Mouse (Mus musculus) MEL (cell line): ENCODE data around the gene Cmtm6. TPM values are rescaled to one million over a fixed set of nuclear protein-coding genes. Genes with fewer than 3 reads are reported as not detected.

ENCODE experiments used
- DNase-seq: peaks from one replicate; pipeline ENCODE4 v3.0.0; 2011; ENCODE audit warnings: low read depth, low spot score
- H3K27ac ChIP-seq: 2 replicates; pipeline ENCODE4 v1.5.1; 2012; ENCODE audit warnings: low read depth, mild to moderate bottlenecking, control low read depth, low read length, moderate library complexity; ENCODE audit not compliant: control insufficient read depth
- H3K27me3 ChIP-seq, 2 experiments: fragments of 150-350 bp in 1 of 2; sonication (generic) in 1 of 2; 2 replicates each; pipeline ENCODE4 v1.6.1; 2012; ENCODE audit warnings: low read length in 2 of 2, mild to moderate bottlenecking in 2 of 2, improper control_type of control experiment in 1 of 2, moderate library complexity in 1 of 2; ENCODE audit not compliant: insufficient read depth in 2 of 2, control insufficient read depth in 1 of 2
- H3K36me3 ChIP-seq, 2 experiments: 2 replicates each; pipeline ENCODE4 v1.6.1; 2012 to 2014; ENCODE audit warnings: low read length in 2 of 2, improper control_type of control experiment in 1 of 2, inconsistent platforms in 1 of 2, mild to moderate bottlenecking in 1 of 2; ENCODE audit not compliant: insufficient read depth in 2 of 2, control insufficient read depth in 1 of 2
- H3K4me1 ChIP-seq, 2 experiments: fragments of 150-350 bp in 1 of 2; sonication (generic) in 1 of 2; 2 replicates each; pipeline ENCODE4 v1.6.1; 2012; ENCODE audit warnings: low read length in 2 of 2, improper control_type of control experiment in 1 of 2, mild to moderate bottlenecking in 1 of 2; ENCODE audit not compliant: insufficient read depth in 2 of 2, control insufficient read depth in 1 of 2
- H3K4me3 ChIP-seq, 2 experiments: fragments of 150-350 bp in 1 of 2; sonication (generic) in 1 of 2; 2 replicates each; pipeline ENCODE4 v1.5.1; 2012; ENCODE audit warnings: low read depth in 2 of 2, low read length in 2 of 2, mild to moderate bottlenecking in 2 of 2, moderate library complexity in 2 of 2, control low read depth in 1 of 2, improper control_type of control experiment in 1 of 2; ENCODE audit not compliant: control insufficient read depth in 1 of 2, insufficient read depth in 1 of 2
- H3K79me2 ChIP-seq: 2 replicates; pipeline ENCODE4 v1.6.1; 2012; ENCODE audit warnings: mild to moderate bottlenecking, low read length, moderate library complexity; ENCODE audit not compliant: control insufficient read depth, poor library complexity, insufficient read depth
- H3K9ac ChIP-seq: 2 replicates; pipeline ENCODE4 v1.6.1; 2012; ENCODE audit warnings: low read depth, mild to moderate bottlenecking, control low read depth, low read length, moderate library complexity; ENCODE audit not compliant: control insufficient read depth, poor library complexity, severe bottlenecking
- H3K9me3 ChIP-seq: fragments of 150-350 bp; sonication (generic); replicated peaks from 2 replicates; pipeline ENCODE4 v1.6.1; 2012; ENCODE audit warnings: mild to moderate bottlenecking, low read length, improper control_type of control experiment, moderate library complexity; ENCODE audit not compliant: insufficient read depth
- BHLHE40 ChIP-seq: IDR thresholded peaks from 2 replicates; pipeline ENCODE4 v1.6.1; 2012; ENCODE audit warnings: low read depth, mild to moderate bottlenecking, inconsistent platforms, low read length, improper control_type of control experiment, borderline replicate concordance
- CHD1 ChIP-seq: IDR thresholded peaks from 2 replicates; pipeline ENCODE4 v1.6.1; 2012; ENCODE audit warnings: low read depth, mild to moderate bottlenecking, inconsistent platforms, low read length, improper control_type of control experiment
- CHD2 ChIP-seq: IDR thresholded peaks from 2 replicates; pipeline ENCODE4 v1.6.1; 2011; ENCODE audit warnings: low read length, improper control_type of control experiment
- CTCF ChIP-seq, 3 experiments: IDR thresholded peaks in 2 of 3; conservative IDR thresholded peaks in 1 of 3; 2 replicates each; pipeline ENCODE4 v1.5.1; 2011 to 2012; ENCODE audit warnings: low read length in 3 of 3, low read depth in 2 of 3, mild to moderate bottlenecking in 2 of 3, improper control_type of control experiment in 1 of 3, inconsistent platforms in 1 of 3, mixed read lengths in 1 of 3, moderate library complexity in 1 of 3; ENCODE audit not compliant: control insufficient read depth in 1 of 3, insufficient read depth in 1 of 3, poor library complexity in 1 of 3, severe bottlenecking in 1 of 3
- E2F4 ChIP-seq: IDR thresholded peaks from 2 replicates; pipeline ENCODE4 v1.6.1; 2011; ENCODE audit warnings: low read depth, low read length, improper control_type of control experiment, borderline replicate concordance
- EP300 ChIP-seq, 2 experiments: IDR thresholded peaks; 2 replicates each; pipeline ENCODE4 v1.6.1; 2011; ENCODE audit warnings: improper control_type of control experiment in 2 of 2, low read length in 2 of 2, low read depth in 1 of 2, mild to moderate bottlenecking in 1 of 2
- ETS1 ChIP-seq: IDR thresholded peaks from 2 replicates; pipeline ENCODE4 v1.6.1; 2012; ENCODE audit warnings: low read depth, mild to moderate bottlenecking, inconsistent platforms, low read length, improper control_type of control experiment, moderate library complexity
- GABPA ChIP-seq: IDR thresholded peaks from 2 replicates; pipeline ENCODE4 v1.6.1; 2012; ENCODE audit warnings: low read depth, mild to moderate bottlenecking, inconsistent platforms, low read length, improper control_type of control experiment, moderate library complexity
- GATA1 ChIP-seq: IDR thresholded peaks from 2 replicates; pipeline ENCODE4 v1.6.1; 2011; ENCODE audit warnings: low read depth, low read length, improper control_type of control experiment
- HCFC1 ChIP-seq: IDR thresholded peaks from 2 replicates; pipeline ENCODE4 v1.6.1; 2012; ENCODE audit warnings: low read depth, mild to moderate bottlenecking, inconsistent platforms, low read length, improper control_type of control experiment, moderate library complexity
- JUND ChIP-seq: IDR thresholded peaks from 2 replicates; pipeline ENCODE4 v1.6.1; 2011; ENCODE audit warnings: low read depth, mild to moderate bottlenecking, improper control_type of control experiment, low read length
- KAT2A ChIP-seq: conservative IDR thresholded peaks from 2 replicates; pipeline ENCODE4 v1.6.1; 2012; ENCODE audit warnings: low read depth, low read length, improper control_type of control experiment, inconsistent platforms
- MAFK ChIP-seq: IDR thresholded peaks from 2 replicates; pipeline ENCODE4 v1.6.1; 2011; ENCODE audit warnings: low read depth, mild to moderate bottlenecking, low read length, improper control_type of control experiment, borderline replicate concordance
- MAX ChIP-seq: IDR thresholded peaks from 2 replicates; pipeline ENCODE4 v1.6.1; 2011; ENCODE audit warnings: low read length, improper control_type of control experiment
- MAZ ChIP-seq: IDR thresholded peaks from 2 replicates; pipeline ENCODE4 v1.6.1; 2012; ENCODE audit warnings: low read depth, mild to moderate bottlenecking, inconsistent platforms, low read length, improper control_type of control experiment
- MEF2A ChIP-seq: IDR thresholded peaks from 2 replicates; pipeline ENCODE4 v1.6.1; 2014; ENCODE audit warnings: low read depth, mild to moderate bottlenecking, inconsistent platforms, low read length, improper control_type of control experiment; ENCODE audit not compliant: poor library complexity, insufficient replicate concordance, severe bottlenecking; ENCODE audit errors: extremely low read depth
- MYC ChIP-seq: IDR thresholded peaks from 2 replicates; pipeline ENCODE4 v1.6.1; 2011; ENCODE audit warnings: low read depth, mild to moderate bottlenecking, low read length, improper control_type of control experiment, moderate library complexity
- NELFE ChIP-seq: IDR thresholded peaks from 2 replicates; pipeline ENCODE4 v1.6.1; 2011; ENCODE audit warnings: low read depth, low read length, improper control_type of control experiment
- NRF1 ChIP-seq: IDR thresholded peaks from 2 replicates; pipeline ENCODE4 v1.6.1; 2014; ENCODE audit warnings: low read depth, mild to moderate bottlenecking, inconsistent platforms, low read length, improper control_type of control experiment, moderate library complexity; ENCODE audit not compliant: poor library complexity, insufficient read depth, severe bottlenecking
- POLR2A ChIP-seq, 2 experiments: IDR thresholded peaks; 2 replicates each; pipeline ENCODE4 v1.6.1; 2011 to 2012; ENCODE audit warnings: low read length in 2 of 2, mild to moderate bottlenecking in 2 of 2, control low read depth in 1 of 2, improper control_type of control experiment in 1 of 2, low read depth in 1 of 2, moderate library complexity in 1 of 2; ENCODE audit not compliant: control insufficient read depth in 1 of 2, insufficient read depth in 1 of 2, poor library complexity in 1 of 2
- POLR2AphosphoS2 ChIP-seq: IDR thresholded peaks from 2 replicates; pipeline ENCODE4 v1.6.1; 2011; ENCODE audit warnings: low read length, improper control_type of control experiment
- POLR2AphosphoS5 ChIP-seq: IDR thresholded peaks from 2 replicates; pipeline ENCODE4 v1.6.1; 2012; ENCODE audit warnings: low read depth, borderline replicate concordance, mild to moderate bottlenecking, inconsistent platforms, low read length, moderate library complexity, mixed read lengths
- RAD21 ChIP-seq: IDR thresholded peaks from 2 replicates; pipeline ENCODE4 v1.6.1; 2011; ENCODE audit warnings: mild to moderate bottlenecking, low read depth, low read length, improper control_type of control experiment
- SIN3A ChIP-seq: IDR thresholded peaks from 2 replicates; pipeline ENCODE4 v1.6.1; 2012; ENCODE audit warnings: low read length, improper control_type of control experiment, inconsistent platforms
- SMC3 ChIP-seq: IDR thresholded peaks from 2 replicates; pipeline ENCODE4 v1.6.1; 2011; ENCODE audit warnings: low read depth, low read length, improper control_type of control experiment
- TAL1 ChIP-seq: IDR thresholded peaks from 2 replicates; pipeline ENCODE4 v1.6.1; 2012; ENCODE audit warnings: mild to moderate bottlenecking, inconsistent platforms, low read length, moderate library complexity, mixed read lengths
- TCF12 ChIP-seq: IDR thresholded peaks from 2 replicates; pipeline ENCODE4 v1.6.1; 2014; ENCODE audit warnings: low read depth, mild to moderate bottlenecking, inconsistent platforms, low read length, improper control_type of control experiment, moderate library complexity
- UBTF ChIP-seq: IDR thresholded peaks from 2 replicates; pipeline ENCODE4 v1.6.1; 2012; ENCODE audit warnings: low read depth, mild to moderate bottlenecking, inconsistent platforms, low read length, improper control_type of control experiment, moderate library complexity, borderline replicate concordance; ENCODE audit not compliant: insufficient read depth
- USF2 ChIP-seq, 2 experiments: IDR thresholded peaks; 2 replicates each; pipeline ENCODE4 v1.6.1; 2011 to 2012; ENCODE audit warnings: improper control_type of control experiment in 2 of 2, low read length in 2 of 2, borderline replicate concordance in 1 of 2, inconsistent platforms in 1 of 2, low read depth in 1 of 2, mild to moderate bottlenecking in 1 of 2; ENCODE audit not compliant: insufficient read depth in 1 of 2
- ZC3H11A ChIP-seq: IDR thresholded peaks from 2 replicates; pipeline ENCODE4 v1.6.1; 2012; ENCODE audit warnings: low read depth, mild to moderate bottlenecking, inconsistent platforms, low read length, improper control_type of control experiment
- ZKSCAN1 ChIP-seq: IDR thresholded peaks from 2 replicates; pipeline ENCODE4 v1.6.1; 2012; ENCODE audit warnings: low read depth, mild to moderate bottlenecking, inconsistent platforms, low read length, improper control_type of control experiment, moderate library complexity
- ZMIZ1 ChIP-seq: IDR thresholded peaks from 2 replicates; pipeline ENCODE4 v1.6.1; 2012; ENCODE audit warnings: low read depth, mild to moderate bottlenecking, inconsistent platforms, low read length, improper control_type of control experiment, moderate library complexity
- ZNF384 ChIP-seq: IDR thresholded peaks from 2 replicates; pipeline ENCODE4 v1.6.1; 2012; ENCODE audit warnings: low read depth, mild to moderate bottlenecking, inconsistent platforms, low read length, improper control_type of control experiment
- polyA plus RNA-seq, 2 experiments: library from polyadenylated mRNA; stranded (reverse) in 1 of 2; unstranded in 1 of 2; fragments of >175 nt in 1 of 2; fragments of >200 nt in 1 of 2; gene quantifications; 2 replicates each; pipeline versions ENCODE4 v1.2.1 to v1.2.4; 2012; ENCODE audit warnings: low replicate concordance in 2 of 2, low read depth in 1 of 2; ENCODE audit not compliant: insufficient read length in 2 of 2, insufficient read depth in 1 of 2, missing spikeins in 1 of 2
- total RNA-seq: library from RNA; depleted of rRNA; stranded (reverse); fragments of 300-350 nt; gene quantifications from 2 replicates; pipeline ENCODE4 v1.2.3, GENCODE M21; 2012

The Cmtm6 gene
- total and polyA plus RNA-seq, 3 experiments: 17.6 to 21.7 TPM; not detected in 1

DNA sequence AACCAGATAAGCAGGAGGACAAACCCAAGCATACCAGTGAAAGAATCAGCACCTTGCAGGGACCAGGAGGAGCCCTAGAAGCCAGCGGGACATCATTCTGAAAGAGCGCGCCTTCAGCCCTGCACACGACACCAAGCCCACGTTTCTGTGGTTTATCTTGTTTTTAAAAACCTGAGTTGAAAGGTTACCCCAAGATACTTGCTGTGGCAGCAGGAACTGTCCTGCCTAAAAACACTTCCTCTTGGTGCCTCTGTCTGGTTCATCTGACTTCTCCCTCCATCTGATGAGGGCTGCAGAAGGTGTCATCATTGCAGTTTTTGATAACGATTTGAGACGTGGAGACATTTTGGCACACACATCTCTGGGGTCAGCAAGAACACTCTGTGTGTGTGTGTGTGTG, 56.8 kb downstream of the Cmtm6 start (continued):
- no peak for TF ChIP-seq MEF2A
- peak; percentile 79 for TF ChIP-seq MAX

DNA sequence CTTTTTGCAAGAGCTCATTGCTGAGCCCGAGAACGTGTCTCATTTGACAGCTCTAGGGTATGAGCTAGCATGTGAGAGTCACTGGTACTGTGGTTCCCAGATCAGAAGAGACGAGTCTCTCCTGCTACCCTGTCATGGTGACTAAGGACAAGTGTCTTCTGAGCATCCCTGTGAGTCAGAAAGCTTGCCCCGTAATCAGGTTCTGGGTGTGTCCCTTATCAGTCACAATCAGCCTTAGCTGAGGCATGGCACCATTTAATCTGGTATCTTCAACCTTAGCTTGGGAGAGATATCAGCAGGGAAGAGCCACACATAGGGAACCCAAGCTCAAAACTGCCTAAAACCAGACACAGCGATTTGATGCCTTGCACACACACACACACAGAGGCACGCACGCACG, 57.8 kb downstream of the Cmtm6 start:
- H3K4me3 ChIP-seq: peak overlapping the region; percentile 13 to 29; a peak in 3 of 4 replicates
- peak; percentile 84 for DNase-seq
- H3K27me3 ChIP-seq: no peaks in the 10 kb centered on the region
- H3K9me3 ChIP-seq: no peaks in the 10 kb centered on the region
- no peaks in the 10 kb centered on the region; the same call in 1 of the 2 replicates for H3K79me2 ChIP-seq
- H3K4me1 ChIP-seq: peaks cover 17 to 38% of the 10 kb centered on the region in 2 experiments
- H3K9ac ChIP-seq: peak overlapping the region; percentile 40; the same call in 1 of the 2 replicates
- H3K27ac ChIP-seq: peak overlapping the region; percentile 91
- H3K36me3 ChIP-seq: peaks cover 0 to 31% of the 10 kb centered on the region in 2 experiments; a peak in 2 of 4 replicates
- TF ChIP-seq HCFC1: no peak
- TF ChIP-seq POLR2A (IDR thresholded peaks at IDR 0.05; ENCODE audit: control insufficient read depth in 1 of 2, insufficient read depth in 1 of 2, low read depth in 1 of 2, low read length in 2 of 2, poor library complexity in 1 of 2): peak in 1 of 2 experiments; percentile 41; a peak in 1 of 4 replicates
- peak; percentile 57; the same call in 1 of the 2 replicates for TF ChIP-seq MYC
- peak; percentile 88 for TF ChIP-seq ETS1
- peak; percentile 66 for TF ChIP-seq MAFK
- peak; percentile 65; the same call in 1 of the 2 replicates for TF ChIP-seq BHLHE40
- TF ChIP-seq NELFE: peak; percentile 36; the same call in 1 of the 2 replicates
- TF ChIP-seq POLR2AphosphoS2: no peak
- TF ChIP-seq MAX: peak; percentile 62
- 0 out of 2 replicates have a peak, but pooled peaks have one; percentile 8 for TF ChIP-seq NRF1
- no peak for TF ChIP-seq CTCF (IDR thresholded peaks at IDR 0.05 in 2 of 3, conservative IDR thresholded peaks at IDR 0.05 in 1 of 3; ENCODE audit: control insufficient read depth in 1 of 3, insufficient read depth in 1 of 3, low read depth in 2 of 3, low read length in 3 of 3, poor library complexity in 1 of 3, severe bottlenecking in 1 of 3)
- TF ChIP-seq ZC3H11A: no peak
- no peak for TF ChIP-seq JUND
- peak; percentile 92 to 93 for TF ChIP-seq EP300 (IDR thresholded peaks at IDR 0.05; ENCODE audit: low read depth in 1 of 2, low read length in 2 of 2)
- TF ChIP-seq SMC3: 0 out of 2 replicates have a peak, but pooled peaks have one; percentile 16
- 0 out of 2 replicates have a peak, but pooled peaks have one; percentile 23 for TF ChIP-seq ZKSCAN1
- no peak for TF ChIP-seq UBTF
- TF ChIP-seq GATA1: peak; percentile 98
- TF ChIP-seq CHD1: peak; percentile 70; the same call in 1 of the 2 replicates
- TF ChIP-seq GABPA: peak; percentile 95
- TF ChIP-seq MEF2A: no peak
- TF ChIP-seq SIN3A: peak; percentile 87
- TF ChIP-seq TCF12: peak; percentile 91
- TF ChIP-seq TAL1: 0 out of 2 replicates have a peak, but pooled peaks have one; percentile 21
- TF ChIP-seq USF2 (IDR thresholded peaks at IDR 0.05; ENCODE audit: borderline replicate concordance in 1 of 2, insufficient read depth in 1 of 2, low read depth in 1 of 2, low read length in 2 of 2): no peak
- no peak for TF ChIP-seq MAZ
- TF ChIP-seq E2F4: no peak
- TF ChIP-seq KAT2A: 0 out of 2 replicates have a peak, but pooled peaks have one; percentile 27
- TF ChIP-seq ZNF384: no peak
- peak; percentile 86 for TF ChIP-seq ZMIZ1
- no peak for TF ChIP-seq CHD2
- no peak for TF ChIP-seq RAD21
- no peak for TF ChIP-seq POLR2AphosphoS5
